Mouse (Mus musculus) hindbrain, embryonic 10.5 days (tissue): ENCODE results near the gene Hspa2. TPM values are rescaled to one million over a fixed set of nuclear protein-coding genes. Genes with fewer than 3 reads are reported as not detected.
A peak's percentile ranks its signal among the peaks of the same experiment; 100 is the strongest.

Source experiments
- DNase-seq: peaks from one replicate; pipeline ENCODE4 v3.0.0-alpha.2; 2017; ENCODE audit warnings: low spot score
- H3K27ac ChIP-seq: fragments of 300-500 bp; sonication (generic); 2 replicates; pipeline ENCODE4 v1.5.1; 2016; ENCODE audit warnings: mild to moderate bottlenecking, moderate library complexity
- H3K27me3 ChIP-seq: fragments of 300-500 bp; sonication (generic); 2 replicates; pipeline ENCODE4 v1.6.1; 2016; ENCODE audit warnings: mild to moderate bottlenecking; ENCODE audit not compliant: poor library complexity, insufficient read depth, severe bottlenecking
- H3K36me3 ChIP-seq: fragments of 300-500 bp; sonication (generic); 2 replicates; pipeline ENCODE4 v1.6.1; 2016; ENCODE audit warnings: mild to moderate bottlenecking, moderate library complexity
- H3K4me1 ChIP-seq: fragments of 300-500 bp; sonication (generic); replicated peaks from 2 replicates; pipeline ENCODE4 v1.6.1; 2016; ENCODE audit warnings: mild to moderate bottlenecking
- H3K4me3 ChIP-seq: fragments of 300-500 bp; sonication (generic); 2 replicates; pipeline ENCODE4 v1.5.1; 2016; ENCODE audit warnings: mild to moderate bottlenecking, moderate library complexity
- H3K9me3 ChIP-seq: fragments of 300-500 bp; sonication (generic); 2 replicates; pipeline ENCODE4 v1.6.1; 2016; ENCODE audit warnings: mild to moderate bottlenecking, moderate library complexity
- WGBS: fragments of 180-500 bp; shearing (Covaris S2); methylation state at CpG from one replicate; pipeline ENCODE4 v1.1.7; 2016; 5-methylcytosine and 5-hydroxymethylcytosine counted together
- polyA plus RNA-seq: library from polyadenylated mRNA; unstranded; fragments of >200 nt; fragmentation: Nextera tagmentation; extraction: Ambion mirVana; gene quantifications from 2 replicates; pipeline ENCODE4 v1.2.1, GENCODE M21; 2016

Hspa2 gene
- polyA plus RNA-seq = 9.5 and 9.8 TPM in 2 replicates

- peaks cover 31% of the 10 kb centered on the region for H3K4me1 ChIP-seq
- peak within 1 kb of the TSS; percentile 91 for H3K27ac ChIP-seq
- WGBS = under 1% methylated on average over 54 of the region's 54 CpGs
- no peaks in the 10 kb centered on the region for H3K9me3 ChIP-seq
- DNase-seq = peak; percentile 99
- H3K4me3 ChIP-seq = peak within 1 kb of the TSS; percentile 65
- peaks cover 68% of the 10 kb centered on the region for H3K27me3 ChIP-seq
- H3K36me3 ChIP-seq = no peaks in the 10 kb centered on the region
Measured at GRCm38 (mm10) chr12:76403886-76404537, at the start of gene Hspa2. TSS of gene Hspa2 (plus strand) at chr12:76404176.

- H3K4me3 ChIP-seq = no peak overlapping the region
- H3K9me3 ChIP-seq = no peaks in the 10 kb centered on the region
- no peaks in the 10 kb centered on the region for H3K27me3 ChIP-seq
- 48% methylated on average over 1 of the region's 1 CpGs for WGBS
- peaks cover 26% of the 10 kb centered on the region for H3K36me3 ChIP-seq
- H3K27ac ChIP-seq = no peak overlapping the region
- DNase-seq = no peak
- peaks cover 3% of the 10 kb centered on the region; the same call in 1 of the 2 replicates for H3K4me1 ChIP-seq
Measured at GRCm38 (mm10) chr12:76360868-76361267, 43.1 kb upstream of the Hspa2 start.

GRCm38 (mm10) chr12:76361405-76362302, 42.3 kb upstream of the Hspa2 start:
- Histone ChIP-seq H3K36me3 (peaks cover 26% of the 10 kb centered on the region), H3K27ac (no peak overlapping the region), H3K9me3 (no peaks in the 10 kb centered on the region), H3K4me3 (no peak overlapping the region), H3K27me3 (no peaks in the 10 kb centered on the region), H3K4me1 (peaks cover 10% of the 10 kb centered on the region)
- no peak for DNase-seq
- 80% methylated on average over 9 of the region's 9 CpGs for WGBS

- Histone ChIP-seq H3K4me3 (no peak overlapping the region), H3K4me1 (peaks cover 16% of the 10 kb centered on the region), H3K27me3 (no peaks in the 10 kb centered on the region), H3K27ac (no peak overlapping the region), H3K9me3 (no peaks in the 10 kb centered on the region), H3K36me3 (peaks cover 21% of the 10 kb centered on the region)
- WGBS = 85% methylated on average over 9 of the region's 9 CpGs
- DNase-seq = no peak
Measured at GRCm38 (mm10) chr12:76362303-76362676, 41.7 kb upstream of the Hspa2 start.

GRCm38 (mm10) chr12:76366276-76366675, 37.7 kb upstream of the Hspa2 start:
- Histone ChIP-seq H3K4me1 (peaks cover 44% of the 10 kb centered on the region), H3K27ac (no peak overlapping the region), H3K36me3 (peaks cover 14% of the 10 kb centered on the region), H3K4me3 (no peak overlapping the region), H3K27me3 (no peaks in the 10 kb centered on the region), H3K9me3 (no peaks in the 10 kb centered on the region)
- no peak for DNase-seq
- 86% methylated on average over 3 of the region's 3 CpGs for WGBS

- WGBS = 28% methylated on average over 14 of the region's 14 CpGs
- H3K4me1 ChIP-seq = peaks cover 54% of the 10 kb centered on the region
- peaks cover 9% of the 10 kb centered on the region for H3K36me3 ChIP-seq
- H3K27ac ChIP-seq = peak overlapping the region; percentile 100; the same call in 1 of the 2 replicates
- H3K27me3 ChIP-seq = no peaks in the 10 kb centered on the region
- H3K4me3 ChIP-seq = peak overlapping the region; percentile 93
- H3K9me3 ChIP-seq = no peaks in the 10 kb centered on the region
- DNase-seq = peak; percentile 42
Measured at GRCm38 (mm10) chr12:76367096-76367995, 36.6 kb upstream of the Hspa2 start.

GRCm38 (mm10) chr12:76368201-76368789, 35.7 kb upstream of the Hspa2 start:
- peak overlapping the region; percentile 100 for H3K27ac ChIP-seq
- H3K4me3 ChIP-seq = peak overlapping the region; percentile 93
- peaks cover 62% of the 10 kb centered on the region for H3K4me1 ChIP-seq
- no peaks in the 10 kb centered on the region for H3K9me3 ChIP-seq
- no peak for DNase-seq
- H3K27me3 ChIP-seq = no peaks in the 10 kb centered on the region
- H3K36me3 ChIP-seq = peaks cover 8% of the 10 kb centered on the region
- WGBS = 9% methylated on average over 9 of the region's 9 CpGs

GRCm38 (mm10) chr12:76368790-76369205, 35.2 kb upstream of the Hspa2 start:
- no peaks in the 10 kb centered on the region for H3K27me3 ChIP-seq
- peak overlapping the region; percentile 93 for H3K4me3 ChIP-seq
- H3K36me3 ChIP-seq = peaks cover 8% of the 10 kb centered on the region
- no peaks in the 10 kb centered on the region for H3K9me3 ChIP-seq
- H3K4me1 ChIP-seq = peaks cover 62% of the 10 kb centered on the region
- WGBS = 1% methylated on average over 26 of the region's 26 CpGs
- H3K27ac ChIP-seq = peak overlapping the region; percentile 100
- DNase-seq = peak; percentile 72

- WGBS = under 1% methylated on average over 96 of the region's 96 CpGs
- Histone ChIP-seq H3K9me3 (no peaks in the 10 kb centered on the region), H3K4me1 (peaks cover 68% of the 10 kb centered on the region), H3K27me3 (no peaks in the 10 kb centered on the region), H3K36me3 (peaks cover 2% of the 10 kb centered on the region), H3K27ac (peak within 1 kb of the TSS; percentile 100), H3K4me3 (peak within 1 kb of the TSS; percentile 93)
- DNase-seq = peak; percentile 86
Measured at GRCm38 (mm10) chr12:76369206-76369977, 34.6 kb upstream of the Hspa2 start, which contains the start of gene Zbtb25. TSS of gene Zbtb25 (minus strand) at chr12:76369602.

- Histone ChIP-seq H3K27me3 (no peaks in the 10 kb centered on the region), H3K4me3 (peak within 1 kb of the TSS; percentile 93), H3K27ac (peak within 1 kb of the TSS; percentile 100), H3K9me3 (no peaks in the 10 kb centered on the region), H3K4me1 (peaks cover 75% of the 10 kb centered on the region), H3K36me3 (no peaks in the 10 kb centered on the region; the same call in 1 of the 2 replicates)
- under 1% methylated on average over 98 of the region's 99 CpGs for WGBS
- peak; percentile 86 for DNase-seq
Measured at GRCm38 (mm10) chr12:76369978-76370830, 33.8 kb upstream of the Hspa2 start, which contains the start of gene Zbtb1. TSS of gene Zbtb1 (plus strand) at chr12:76370266.
